Mouse (Mus musculus): Measurements from ENCODE around the gene Tdrd1.
"Not testable (repeated sequence)": the region's sequence is repeated elsewhere in the genome, so short reads cannot be mapped to it uniquely, and the experiment has no call there.

The Tdrd1 gene

DNA sequence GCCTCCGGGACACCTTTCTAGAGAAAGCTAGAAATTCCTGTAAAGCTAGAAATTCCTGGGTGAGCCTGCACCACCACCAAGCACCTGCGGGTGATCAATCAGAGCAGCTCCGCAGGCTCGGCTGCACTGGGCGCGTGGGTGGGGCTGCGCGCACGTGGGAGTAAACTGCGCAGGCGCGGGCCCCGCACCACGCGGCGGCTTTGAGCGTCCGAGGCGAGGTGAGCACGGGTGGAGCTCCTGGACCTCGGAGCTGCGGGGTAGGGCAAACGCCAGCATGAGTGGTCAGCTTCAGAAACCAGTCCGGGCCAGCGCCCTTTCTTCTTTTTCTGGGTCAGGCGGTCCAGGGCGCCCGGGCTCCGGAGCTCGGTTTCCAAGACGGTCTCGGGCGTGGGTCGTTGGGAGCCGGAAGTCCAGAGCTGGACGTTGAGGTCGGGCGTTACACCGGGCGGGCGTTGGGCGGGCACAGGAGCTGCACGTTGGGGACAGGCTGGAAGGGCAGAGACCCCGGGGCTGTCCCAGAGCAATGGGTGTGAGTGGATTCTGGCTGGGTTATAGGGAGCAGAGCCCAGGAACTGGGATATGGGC is at the start of gene Tdrd1:
Tdrd1 (plus strand) TSS at position 163 of the 585 bp plus-strand sequence.
- no peak for DNase-seq (ENCODE audit: extremely low spot score, low read depth, low spot score)

DNA sequence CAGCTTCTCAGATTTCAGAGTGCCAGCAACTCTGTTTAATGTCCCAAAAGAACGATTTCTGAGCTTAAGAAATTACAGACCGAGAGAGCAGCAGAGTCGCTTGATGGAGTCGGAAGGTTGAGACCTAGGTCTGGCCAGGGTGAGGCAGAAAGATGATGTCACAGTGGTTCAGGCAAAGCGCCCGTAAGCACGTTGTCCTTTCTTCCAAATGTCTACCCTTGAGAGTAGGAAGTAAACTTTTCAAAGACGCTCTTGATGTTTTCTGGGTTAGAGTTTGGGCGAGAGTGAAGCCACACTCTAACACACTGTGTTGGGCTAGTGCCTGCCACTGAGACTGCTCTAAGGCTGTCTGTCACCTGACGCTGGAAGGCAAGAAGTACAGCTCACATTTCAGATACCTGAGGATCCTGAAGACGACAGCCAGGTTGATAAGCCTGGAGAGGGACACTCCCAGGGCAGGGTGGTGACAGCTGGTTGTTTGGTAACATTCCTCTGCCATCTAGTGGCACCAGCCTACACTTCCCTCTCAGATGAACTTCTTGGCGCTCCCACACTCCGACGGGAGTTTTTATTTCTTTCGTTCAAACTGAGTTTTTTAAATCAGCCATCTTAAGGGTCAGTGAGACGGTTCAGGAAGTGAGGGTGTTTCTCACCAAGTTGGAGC is 49.2 kb upstream of the Tdrd1 start:
- DNase-seq (ENCODE audit: extremely low spot score, low read depth, low spot score), result no peak

GRCm38 (mm10) chr19:56778532-56778931 is 47.5 kb upstream of the Tdrd1 start:
- not testable (repeated sequence) for DNase-seq (ENCODE audit: extremely low spot score, low read depth, low spot score)

- no peak for DNase-seq (ENCODE audit: extremely low spot score, low read depth, low spot score)
Measured at GRCm38 (mm10) chr19:56787911-56788310, 38.1 kb upstream of the Tdrd1 start.

DNA sequence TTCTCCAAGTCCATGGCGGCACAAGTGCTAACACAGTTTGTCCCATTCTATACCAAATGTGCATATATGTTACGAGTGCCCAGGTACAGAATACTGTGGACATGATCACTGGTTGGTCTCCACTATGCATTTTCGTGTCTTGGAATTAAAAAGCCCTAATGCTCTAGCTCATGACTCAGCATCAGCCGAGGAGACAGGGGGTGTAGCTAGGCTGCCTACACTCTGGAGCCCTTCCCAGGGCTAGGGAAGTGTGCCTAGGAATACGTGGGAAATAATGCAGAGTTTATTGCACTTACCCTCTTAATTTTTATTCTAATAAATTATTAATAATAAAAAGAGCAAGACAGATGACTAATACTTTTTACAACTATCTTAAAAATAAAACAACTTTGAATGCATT is 37.1 kb upstream of the Tdrd1 start:
- no peak for DNase-seq (ENCODE audit: extremely low spot score, low read depth, low spot score)

DNA sequence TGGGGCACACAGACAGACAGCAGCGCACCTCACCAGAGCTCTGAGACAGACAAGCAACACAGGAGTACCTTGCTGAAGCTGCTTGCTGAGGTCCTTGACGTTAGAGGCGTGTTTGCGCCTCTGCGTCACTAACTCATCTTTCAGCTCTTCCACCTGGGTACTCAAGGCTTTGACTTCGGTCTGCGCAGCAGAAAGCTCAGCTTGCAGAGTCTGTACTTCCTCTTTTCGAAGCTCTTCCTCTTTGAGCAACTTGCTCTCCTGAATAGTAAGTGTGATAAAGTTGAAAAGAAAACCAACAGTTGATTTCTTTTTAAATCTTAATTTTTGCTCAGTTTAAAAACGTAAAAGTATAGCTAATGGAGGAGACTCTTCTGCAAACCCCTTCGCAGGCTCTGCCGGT is 28.6 kb upstream of the Tdrd1 start:
- no peak for DNase-seq (ENCODE audit: extremely low spot score, low read depth, low spot score)

DNA sequence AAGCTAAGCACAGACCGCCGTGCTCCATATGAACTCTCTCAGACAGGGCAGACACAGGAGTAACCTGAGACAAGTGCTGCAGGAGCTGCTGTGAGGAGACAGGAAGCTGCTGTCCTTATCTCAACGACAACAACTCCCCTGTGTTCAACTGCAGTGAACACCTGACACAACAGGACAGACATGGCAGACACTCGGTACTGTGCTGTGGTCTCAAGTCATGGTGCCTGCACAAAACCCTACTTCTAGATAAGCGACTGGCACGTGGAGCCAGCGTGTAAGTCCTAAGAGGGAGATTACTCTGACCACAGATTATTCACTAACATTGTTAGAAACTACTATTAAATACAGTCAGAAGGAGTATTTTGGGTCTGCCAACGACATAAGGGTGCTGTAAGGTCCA is 25.8 kb upstream of the Tdrd1 start:
- DNase-seq (ENCODE audit: extremely low spot score, low read depth, low spot score), result no peak

GRCm38 (mm10) chr19:56800930-56801655 is 24.9 kb upstream of the Tdrd1 start:
- no peak for DNase-seq (ENCODE audit: extremely low spot score, low read depth, low spot score)

- no peak for DNase-seq (ENCODE audit: extremely low spot score, low read depth, low spot score)
Measured at GRCm38 (mm10) chr19:56801656-56802351, 24.2 kb upstream of the Tdrd1 start.

DNA sequence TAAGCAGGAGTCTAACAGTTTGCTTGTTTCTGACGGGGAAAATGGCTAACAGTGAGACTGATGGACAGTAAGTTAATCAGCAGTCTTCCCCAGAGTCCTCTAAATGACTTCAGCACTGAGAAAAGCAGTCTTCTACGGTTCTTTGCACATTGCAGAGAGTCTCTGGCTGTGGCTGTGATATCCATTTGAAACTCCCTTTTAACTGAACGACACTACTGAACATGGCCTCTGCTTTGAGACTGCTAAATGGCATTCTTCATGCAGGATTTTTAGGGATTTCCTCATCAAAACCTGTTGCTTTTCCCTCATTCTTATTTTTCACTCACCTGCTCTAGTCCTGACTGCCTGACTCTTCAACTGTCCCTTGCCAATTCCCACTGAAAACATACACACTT is 23.7 kb upstream of the Tdrd1 start:
- DNase-seq (ENCODE audit: extremely low spot score, low read depth, low spot score), result no peak

- DNase-seq (ENCODE audit: extremely low spot score, low read depth, low spot score), result no peak
Measured at GRCm38 (mm10) chr19:56805366-56805765, 20.6 kb upstream of the Tdrd1 start.

DNA sequence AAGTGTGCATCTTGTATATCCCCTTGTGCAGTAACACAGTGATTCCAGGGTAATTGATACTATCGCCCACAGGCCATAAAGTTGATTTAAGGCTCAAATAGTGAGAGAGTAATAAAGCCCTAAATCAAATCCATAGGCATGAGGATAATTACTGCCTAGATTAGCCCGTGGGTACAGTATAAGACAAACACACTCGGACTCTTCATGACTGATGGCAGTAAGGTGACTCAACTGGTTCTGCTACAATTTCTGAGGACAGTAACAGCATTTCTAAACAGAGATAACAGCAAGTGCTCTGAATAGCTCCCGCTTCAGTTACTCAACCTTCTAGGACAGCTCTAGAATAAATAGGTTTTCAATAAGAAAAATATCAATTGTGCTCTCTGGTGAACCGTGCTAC is 18.9 kb upstream of the Tdrd1 start:
- no peak for DNase-seq (ENCODE audit: extremely low spot score, low read depth, low spot score)

DNA sequence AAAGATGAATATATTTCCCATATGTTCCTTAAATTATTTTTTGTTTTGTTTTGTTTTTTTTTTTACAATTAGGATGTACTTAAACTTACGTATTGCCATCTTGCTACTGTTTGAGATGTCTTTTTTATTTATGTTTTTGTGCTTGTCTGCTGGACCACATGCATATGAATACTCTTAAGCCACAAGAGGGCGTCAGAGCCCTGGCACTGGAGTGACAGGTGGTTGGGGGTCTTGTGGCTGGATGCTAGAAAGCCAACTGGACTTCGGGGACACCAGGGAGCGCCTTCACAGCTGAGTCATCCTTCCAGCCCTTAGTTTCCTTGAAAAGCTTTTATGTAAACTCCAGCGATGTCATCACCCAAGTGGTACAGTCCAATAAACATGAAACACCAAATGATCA is 17.2 kb upstream of the Tdrd1 start:
- DNase-seq (ENCODE audit: extremely low spot score, low read depth, low spot score), result no peak

DNA sequence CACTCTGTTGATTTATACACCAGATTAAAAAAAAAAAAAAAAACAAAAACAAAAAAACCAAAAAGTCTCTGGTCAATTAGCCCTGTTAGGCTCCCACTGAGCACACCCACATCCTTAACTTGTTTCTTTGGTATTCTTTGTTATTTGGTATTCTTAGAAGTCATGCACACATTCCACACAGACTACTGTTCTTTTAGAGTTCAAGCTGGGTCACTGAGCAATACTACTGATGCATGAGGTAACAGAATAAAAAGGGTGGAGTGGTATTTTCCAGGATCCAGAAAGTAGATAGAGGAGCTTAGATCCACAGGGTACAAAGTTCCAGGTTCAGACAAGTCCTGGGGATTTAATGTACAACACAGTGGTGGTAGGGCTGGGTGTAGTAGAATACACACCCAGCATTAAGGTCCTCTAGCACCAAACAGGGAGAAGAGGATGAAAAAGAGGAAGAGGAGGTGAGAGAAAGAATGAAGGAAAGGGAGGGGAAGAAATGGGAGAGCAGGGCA is 15.3 kb upstream of the Tdrd1 start:
- DNase-seq (ENCODE audit: extremely low spot score, low read depth, low spot score), result no peak

- no peak for DNase-seq (ENCODE audit: extremely low spot score, low read depth, low spot score)
Measured at GRCm38 (mm10) chr19:56811590-56811989, 14.4 kb upstream of the Tdrd1 start.

- DNase-seq (ENCODE audit: extremely low spot score, low read depth, low spot score), result no peak
Measured at GRCm38 (mm10) chr19:56813360-56813759, 12.6 kb upstream of the Tdrd1 start.

- DNase-seq (ENCODE audit: extremely low spot score, low read depth, low spot score), result no peak
Measured at GRCm38 (mm10) chr19:56817851-56818526, 8.0 kb upstream of the Tdrd1 start.

DNA sequence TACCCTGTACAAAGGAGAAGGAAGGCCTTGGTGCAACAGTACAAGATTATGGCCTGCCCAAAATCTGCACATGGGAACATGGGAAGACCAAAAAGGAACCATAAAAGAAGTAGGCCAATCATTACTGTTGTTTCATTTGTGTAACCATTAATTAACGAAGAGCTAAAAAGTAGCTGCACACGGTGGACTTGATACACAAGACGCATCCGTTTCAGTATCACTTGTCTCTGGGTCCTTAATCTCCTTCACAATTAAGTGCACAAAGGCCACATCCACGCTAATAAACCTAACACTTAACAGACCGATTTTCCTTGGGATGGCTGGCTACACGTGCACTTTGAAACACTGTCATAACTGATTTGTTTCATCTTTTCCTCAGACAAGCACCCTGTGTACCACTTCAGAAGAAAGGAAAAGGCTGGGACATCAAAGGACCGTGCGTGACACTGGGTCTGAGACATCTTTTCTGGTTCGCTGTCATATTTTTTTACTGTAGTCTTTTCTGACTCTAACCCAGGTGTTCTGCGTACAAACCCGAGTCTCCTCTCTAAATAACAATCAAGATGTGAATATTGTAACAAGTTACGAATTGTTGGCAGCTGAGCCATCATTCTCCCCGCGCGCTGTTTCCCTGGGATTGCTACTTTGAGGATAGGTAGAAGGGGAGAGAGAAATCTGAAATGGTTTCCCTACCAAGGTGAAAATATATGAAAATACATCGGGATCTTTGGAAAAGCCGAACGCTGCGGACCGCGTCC is 4.8 kb upstream of the Tdrd1 start:
- no peak for DNase-seq (ENCODE audit: extremely low spot score, low read depth, low spot score)

GRCm38 (mm10) chr19:56821798-56822447 is 4.1 kb upstream of the Tdrd1 start, which contains the start of gene Ccdc186:
Ccdc186 (minus strand) TSS chr19:56822190.
- no peak for DNase-seq (ENCODE audit: extremely low spot score, low read depth, low spot score)

GRCm38 (mm10) chr19:56822448-56822836 is 3.6 kb upstream of the Tdrd1 start:
- DNase-seq (ENCODE audit: extremely low spot score, low read depth, low spot score), result no peak

Measured in hindlimb bud, embryonic 11.5 days (tissue).